Mouse (Mus musculus): ENCODE measurements around the gene Rnf214. TPM values are rescaled to one million over a fixed set of nuclear protein-coding genes. Genes with fewer than 3 reads are reported as not detected.
A peak's percentile ranks its signal among the peaks of the same experiment; 100 is the strongest.

The Rnf214 gene
- total RNA-seq (2012; rRNA removed) = 7.9 and 8.1 TPM in 2 replicates
- polyA plus RNA-seq (2012; ENCODE audit: insufficient read depth in 1 of 2, insufficient read length in 2 of 2, low read depth in 1 of 2, low replicate concordance in 2 of 2, missing spikeins in 1 of 2) = 10 to 100 TPM in 1 of 2 experiments, not detected in 1; 17.0 TPM

DNA sequence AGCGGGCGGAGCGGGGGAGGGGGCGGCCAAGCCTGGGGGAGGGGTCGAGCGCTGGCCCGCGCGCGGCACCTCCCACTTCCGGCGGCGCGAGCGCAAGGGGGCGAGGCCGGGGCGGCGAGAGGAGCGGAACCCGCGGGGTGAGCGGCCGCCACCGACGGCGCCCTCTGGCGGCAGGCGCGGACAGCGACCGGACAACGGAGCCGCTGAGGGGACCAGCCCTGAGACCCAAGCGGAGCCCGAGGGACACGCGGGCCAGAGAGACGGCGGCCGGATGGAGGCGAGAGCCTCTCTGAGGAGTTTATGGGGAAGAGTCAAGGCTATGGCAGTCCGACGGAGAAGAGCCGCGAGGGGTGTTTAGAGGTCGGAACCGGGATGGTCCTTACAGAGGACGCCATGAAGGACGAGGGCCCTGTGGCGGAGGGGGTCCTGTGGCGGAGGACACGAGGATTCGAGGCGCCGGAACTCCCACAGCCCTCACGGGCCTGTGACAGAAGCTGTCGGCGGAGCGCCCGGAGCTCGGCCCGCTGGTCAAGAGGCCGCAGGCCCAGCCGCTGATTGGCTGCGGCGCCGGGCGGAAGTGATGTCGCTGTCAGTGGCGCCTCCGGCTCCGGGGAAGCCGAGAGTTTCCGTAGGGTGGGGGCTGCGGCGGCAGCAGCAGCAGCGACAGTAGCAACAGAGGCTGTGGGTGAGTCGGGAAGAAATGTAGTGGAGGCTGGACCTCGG lies at the start of gene Rnf214, which contains the start of gene Pcsk7:
Gene Rnf214, minus strand, starts transcription at position 557 of the 723 bp plus-strand sequence.
Gene Pcsk7, plus strand, starts transcription at position 143 of the 723 bp plus-strand sequence.
- H3K9ac ChIP-seq (ENCODE audit: control insufficient read depth, low read depth, low read length, poor library complexity, severe bottlenecking) = peak within 1 kb of the TSS; percentile 97
- peaks cover 0 to 5% of the 10 kb centered on the region in 2 experiments; a peak in 2 of 4 replicates for H3K36me3 ChIP-seq (ENCODE audit: control insufficient read depth in 1 of 2, insufficient read depth in 2 of 2, low read length in 2 of 2)
- no peak; the same call in 1 of the 2 replicates for TF ChIP-seq POLR2AphosphoS2 (IDR thresholded peaks at IDR 0.05; ENCODE audit: low read length)
- no peak; the same call in 1 of the 2 replicates for TF ChIP-seq RAD21 (IDR thresholded peaks at IDR 0.05; ENCODE audit: low read depth, low read length)
- peak; percentile 35; the same call in 1 of the 2 replicates for TF ChIP-seq NRF1 (IDR thresholded peaks at IDR 0.05; ENCODE audit: insufficient read depth, low read depth, low read length, poor library complexity, severe bottlenecking)
- TF ChIP-seq MAFK (IDR thresholded peaks at IDR 0.05; ENCODE audit: borderline replicate concordance, low read depth, low read length) = no peak
- TF ChIP-seq JUND (IDR thresholded peaks at IDR 0.05; ENCODE audit: low read depth, low read length) = no peak
- TF ChIP-seq ZMIZ1 (IDR thresholded peaks at IDR 0.05; ENCODE audit: low read depth, low read length) = peak; percentile 55; the same call in 1 of the 2 replicates
- no peak for TF ChIP-seq ZKSCAN1 (IDR thresholded peaks at IDR 0.05; ENCODE audit: low read depth, low read length)
- TF ChIP-seq E2F4 (IDR thresholded peaks at IDR 0.05; ENCODE audit: borderline replicate concordance, low read depth, low read length) = no peak
- peak; percentile 43 for TF ChIP-seq SMC3 (IDR thresholded peaks at IDR 0.05; ENCODE audit: low read depth, low read length)
- 0 out of 2 replicates have a peak, but pooled peaks have one; percentile 9 for TF ChIP-seq TCF12 (IDR thresholded peaks at IDR 0.05; ENCODE audit: low read depth, low read length)
- TF ChIP-seq POLR2AphosphoS5 (IDR thresholded peaks at IDR 0.05; ENCODE audit: borderline replicate concordance, low read depth, low read length) = no peak
- TF ChIP-seq HCFC1 (IDR thresholded peaks at IDR 0.05; ENCODE audit: low read depth, low read length) = peak; percentile 73
- peak; percentile 74 for TF ChIP-seq NELFE (IDR thresholded peaks at IDR 0.05; ENCODE audit: low read depth, low read length)
- peak; percentile 53 to 94 (median 84); a peak in 5 of 6 replicates for TF ChIP-seq CTCF (IDR thresholded peaks at IDR 0.05 in 2 of 3, conservative IDR thresholded peaks at IDR 0.05 in 1 of 3; ENCODE audit: control insufficient read depth in 1 of 3, insufficient read depth in 1 of 3, low read depth in 2 of 3, low read length in 3 of 3, poor library complexity in 1 of 3, severe bottlenecking in 1 of 3)
- TF ChIP-seq MYB (IDR thresholded peaks at IDR 0.05; ENCODE audit: low read depth, low read length) = no peak
- TF ChIP-seq EP300 (IDR thresholded peaks at IDR 0.05; ENCODE audit: low read depth in 1 of 2, low read length in 2 of 2) = 0 out of 4 replicates have a peak, but pooled peaks of 1 of the 2 experiments have one; percentile 16
- TF ChIP-seq ELF1 (IDR thresholded peaks at IDR 0.05; ENCODE audit: low read depth, low read length) = peak; percentile 62
- TF ChIP-seq MAZ (IDR thresholded peaks at IDR 0.05; ENCODE audit: low read depth, low read length) = peak; percentile 82
- TF ChIP-seq MXI1 (IDR thresholded peaks at IDR 0.05; ENCODE audit: low read depth, low read length) = peak; percentile 30
- peak; percentile 63; the same call in 1 of the 2 replicates for TF ChIP-seq GABPA (IDR thresholded peaks at IDR 0.05; ENCODE audit: low read depth, low read length)
- peak; percentile 32; the same call in 1 of the 2 replicates for TF ChIP-seq USF1 (IDR thresholded peaks at IDR 0.05; ENCODE audit: low read depth, low read length)
- peak; percentile 90 for TF ChIP-seq SIN3A (IDR thresholded peaks at IDR 0.05; ENCODE audit: low read length)
- peak; percentile 31; the same call in 1 of the 2 replicates for TF ChIP-seq TBP (IDR thresholded peaks at IDR 0.05; ENCODE audit: low read depth, low read length)
- TF ChIP-seq POLR2A (IDR thresholded peaks at IDR 0.05; ENCODE audit: control insufficient read depth in 1 of 2, insufficient read depth in 1 of 2, low read depth in 1 of 2, low read length in 2 of 2, poor library complexity in 1 of 2) = peak; percentile 57 to 83; a peak in 2 of 4 replicates
- peak; percentile 37; the same call in 1 of the 2 replicates for TF ChIP-seq BHLHE40 (IDR thresholded peaks at IDR 0.05; ENCODE audit: borderline replicate concordance, low read depth, low read length)
- H3K27me3 ChIP-seq (ENCODE audit: control insufficient read depth in 1 of 2, insufficient read depth in 2 of 2, low read length in 2 of 2) = no peaks in the 10 kb centered on the region
- peak; percentile 86 for DNase-seq (ENCODE audit: low read depth, low spot score)
- peaks cover 3 to 8% of the 10 kb centered on the region in 2 experiments for H3K4me1 ChIP-seq (ENCODE audit: control insufficient read depth in 1 of 2, insufficient read depth in 2 of 2, low read length in 2 of 2)
- peak within 1 kb of the TSS; percentile 97 to 99 for H3K4me3 ChIP-seq (ENCODE audit: control insufficient read depth in 1 of 2, insufficient read depth in 1 of 2, low read depth in 2 of 2, low read length in 2 of 2)
- H3K27ac ChIP-seq (ENCODE audit: control insufficient read depth, low read depth, low read length) = peak within 1 kb of the TSS; percentile 85
- H3K79me2 ChIP-seq (ENCODE audit: control insufficient read depth, insufficient read depth, low read length, poor library complexity) = peaks cover 15% of the 10 kb centered on the region
- no peaks in the 10 kb centered on the region for H3K9me3 ChIP-seq (replicated peaks; ENCODE audit: insufficient read depth, low read length)
